Mouse (Mus musculus): ENCODE results near the gene Rps8. TPM values are rescaled to one million over a fixed set of nuclear protein-coding genes. Genes with fewer than 3 reads are reported as not detected.

Rps8 gene
- total and polyA plus RNA-seq, 3 experiments: 1,480 to 5,379 (median 2,191) TPM

GRCm38 (mm10) chr4:117123546-117124217 lies 32.4 kb downstream of the Rps8 start (continued):
- TF ChIP-seq MAFK (IDR thresholded peaks at IDR 0.05; ENCODE audit: insufficient replicate concordance, low read length) (peak; percentile 22; the same call in 1 of the 2 replicates), NELFE (IDR thresholded peaks at IDR 0.05; ENCODE audit: low read depth, low read length) (peak; percentile 53; the same call in 1 of the 2 replicates), TBP (conservative IDR thresholded peaks at IDR 0.05; ENCODE audit: low read depth, low read length) (no peak), HCFC1 (IDR thresholded peaks at IDR 0.05; ENCODE audit: low read depth, low read length) (no peak), ELF1 (IDR thresholded peaks at IDR 0.05; ENCODE audit: low read depth, low read length) (no peak), POLR2A (IDR thresholded peaks at IDR 0.05; ENCODE audit: low read depth, low read length) (peak; percentile 48; the same call in 1 of the 2 replicates), ETS1 (conservative IDR thresholded peaks at IDR 0.05; ENCODE audit: low read depth, low read length) (peak; percentile 42), SMC3 (IDR thresholded peaks at IDR 0.05; ENCODE audit: low read depth, low read length) (no peak), UBTF (IDR thresholded peaks at IDR 0.05; ENCODE audit: low read depth, low read length) (peak; percentile 45), PAX5 (IDR thresholded peaks at IDR 0.05; ENCODE audit: low read length) (no peak), USF1 (IDR thresholded peaks at IDR 0.05; ENCODE audit: low read depth, low read length) (no peak), GABPA (IDR thresholded peaks at IDR 0.05; ENCODE audit: insufficient replicate concordance, low read depth, low read length) (no peak), KAT2A (IDR thresholded peaks at IDR 0.05; ENCODE audit: insufficient replicate concordance, low read length) (no peak), NRF1 (IDR thresholded peaks at IDR 0.05; ENCODE audit: low read depth, low read length) (peak; percentile 34; the same call in 1 of the 2 replicates), ZMIZ1 (IDR thresholded peaks at IDR 0.05; ENCODE audit: low read depth, low read length) (no peak)

GRCm38 (mm10) chr4:117122209-117122608 lies 33.8 kb downstream of the Rps8 start:
- Histone ChIP-seq H3K4me2 (ENCODE audit: insufficient read depth, low read depth, poor library complexity, severe bottlenecking) (peak overlapping the region; percentile 37), H3K9ac (ENCODE audit: insufficient read depth, low read depth) (peak overlapping the region; percentile 54; the same call in 1 of the 2 replicates), H3K27me3 (replicated peaks) (no peaks in the 10 kb centered on the region), H3K36me3 (replicated peaks in 1 of 2; ENCODE audit: control insufficient read depth in 1 of 2, insufficient read depth in 1 of 2, low read length in 1 of 2) (peaks cover 5 to 19% of the 10 kb centered on the region in 2 experiments), H3K4me3 (replicated peaks in 1 of 3; ENCODE audit: low read depth in 2 of 3, low read length in 2 of 3, poor library complexity in 1 of 3) (peak overlapping the region in 1 of 3 experiments; percentile 27), H3K79me2 (replicated peaks; ENCODE audit: control insufficient read depth, extremely low read depth, insufficient read depth, poor library complexity, severe bottlenecking) (peaks cover 8% of the 10 kb centered on the region; the same call in 1 of the 2 replicates), H3K4me1 (ENCODE audit: control insufficient read depth in 1 of 2, insufficient read depth in 2 of 2) (peaks cover 17 to 66% of the 10 kb centered on the region in 2 experiments), H3K9me3 (replicated peaks; ENCODE audit: low read length) (no peaks in the 10 kb centered on the region), H3K27ac (ENCODE audit: insufficient read depth, low read depth) (peak overlapping the region; percentile 29; the same call in 1 of the 2 replicates)
- DNase-seq (ENCODE audit: extremely low read depth): no peak
- in situ Hi-C loops (cut with MboI; ENCODE audit: low pct_ligation_motif_present, low pct_unique_long_range_greater_than_20kb, low sequenced_read_pairs) (no loop called here), dilution Hi-C loops (cut with MboI; ENCODE audit: extremely low pct_ligation_motif_present, extremely low pct_unique_long_range_greater_than_20kb, low sequenced_read_pairs) (no loop called here)
- TF ChIP-seq IRF4 (IDR thresholded peaks at IDR 0.05; ENCODE audit: low read depth, low read length): no peak
